Mouse (Mus musculus) layer of hippocampus, postnatal 14 days (tissue): Measurements from ENCODE around the gene Nlrc3. TPM values are rescaled to one million over a fixed set of nuclear protein-coding genes. Genes with fewer than 3 reads are reported as not detected.
A peak's percentile ranks its signal among the peaks of the same experiment; 100 is the strongest.

Source experiments
- DNase-seq, 2 experiments: peaks; one replicate each; pipeline ENCODE4 v3.0.0; 2021 to 2022; ENCODE audit warnings: low spot score in 2 of 2, mixed read lengths in 1 of 2
- microRNA-seq, 2 experiments: library from miRNA; unstranded; fragments of <30 nt; microRNA quantifications; one replicate each; pipeline ENCODE4 v1.2.0; 2021
- total RNA-seq, 2 experiments: library from RNA; stranded (reverse); gene quantifications; 2 replicates each; pipeline ENCODE4 v1.2.3; 2021

Gene Nlrc3
- total RNA-seq, 2 experiments from 2014 or later = 1.5 to 1.7 TPM

- DNase-seq = no peak
Measured at GRCm38 (mm10) chr16:3933536-3933935, 42.9 kb downstream of the Nlrc3 start.

GRCm38 (mm10) chr16:3929151-3929550, 47.3 kb downstream of the Nlrc3 start:
- DNase-seq = peak in 1 of 2 experiments; percentile 16

- no peak for DNase-seq
Measured at GRCm38 (mm10) chr16:3928582-3928981, 47.9 kb downstream of the Nlrc3 start.

- DNase-seq = no peak
Measured at GRCm38 (mm10) chr16:3923966-3924365, 52.5 kb downstream of the Nlrc3 start.

DNA sequence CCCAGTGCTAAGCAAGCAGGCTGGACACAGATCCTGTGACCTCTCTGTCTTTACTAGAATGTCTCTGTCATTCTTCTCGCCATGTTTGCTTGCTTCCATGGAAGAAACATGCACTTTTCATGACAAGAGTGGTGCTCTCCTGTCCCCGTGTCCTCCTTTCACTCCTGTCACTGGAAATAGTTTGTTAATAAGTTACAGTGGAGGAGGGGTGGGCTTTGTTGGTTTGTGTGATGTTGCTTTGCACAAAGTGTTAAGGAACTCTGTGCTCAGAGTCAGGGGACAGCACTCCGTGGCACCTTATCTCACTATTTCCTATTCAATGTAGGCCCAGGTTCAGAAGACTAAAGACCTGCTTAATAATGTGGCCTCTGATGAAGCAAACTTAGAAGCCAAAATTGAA, 52.9 kb downstream of the Nlrc3 start:
- DNase-seq = no peak

DNA sequence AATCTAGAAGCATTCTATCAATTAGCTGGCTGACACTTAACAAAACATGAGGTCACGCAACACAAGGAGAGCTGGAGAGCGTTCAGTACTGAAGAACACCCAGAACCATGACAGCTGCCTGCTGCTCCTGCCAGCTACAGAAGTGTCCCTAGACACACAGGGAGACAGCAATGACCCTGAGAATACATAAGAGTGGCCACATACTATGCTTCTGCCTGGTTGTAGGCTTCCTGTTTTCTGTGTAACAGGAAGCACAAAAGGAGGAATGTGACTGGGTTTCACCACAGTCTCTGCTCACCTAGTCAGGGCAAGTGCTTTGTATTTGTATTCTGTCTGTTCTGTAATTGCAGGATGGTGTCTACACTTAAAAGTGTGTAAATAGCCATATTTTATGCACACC, 55.7 kb downstream of the Nlrc3 start:
- DNase-seq = no peak

DNA sequence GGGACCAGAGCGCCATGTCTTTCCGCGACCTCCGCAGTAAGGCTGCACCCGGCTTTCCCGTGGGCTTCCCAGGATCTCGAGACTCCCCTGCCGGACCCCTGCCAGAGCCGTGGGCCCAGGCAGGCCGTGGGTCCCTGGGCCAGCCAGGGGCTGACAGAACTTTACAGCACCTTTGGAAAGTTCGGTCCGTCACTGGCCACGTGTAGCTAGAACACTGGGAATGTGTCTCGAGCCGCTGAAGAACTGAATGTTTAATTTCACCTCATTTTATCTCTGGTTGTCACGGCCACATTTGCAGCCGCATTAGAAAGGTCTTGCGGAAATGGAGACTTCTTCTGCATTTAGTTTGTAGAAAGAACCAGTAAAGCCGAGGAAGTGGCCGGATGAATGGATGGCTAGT, 67.3 kb downstream of the Nlrc3 start:
- no peak for DNase-seq

GRCm38 (mm10) chr16:3908537-3909111, 67.8 kb downstream of the Nlrc3 start, which contains the start of the genes 1700037C18Rik and Cluap1:
TSS of gene 1700037C18Rik (minus strand) at chr16:3908689.
TSS of gene Cluap1 (plus strand) at chr16:3908801.
- DNase-seq = peak; percentile 95 to 96

GRCm38 (mm10) chr16:3907471-3907870, 69.0 kb downstream of the Nlrc3 start:
- no peak for DNase-seq

GRCm38 (mm10) chr16:3896553-3896952, 79.9 kb downstream of the Nlrc3 start:
- DNase-seq = no peak

DNA sequence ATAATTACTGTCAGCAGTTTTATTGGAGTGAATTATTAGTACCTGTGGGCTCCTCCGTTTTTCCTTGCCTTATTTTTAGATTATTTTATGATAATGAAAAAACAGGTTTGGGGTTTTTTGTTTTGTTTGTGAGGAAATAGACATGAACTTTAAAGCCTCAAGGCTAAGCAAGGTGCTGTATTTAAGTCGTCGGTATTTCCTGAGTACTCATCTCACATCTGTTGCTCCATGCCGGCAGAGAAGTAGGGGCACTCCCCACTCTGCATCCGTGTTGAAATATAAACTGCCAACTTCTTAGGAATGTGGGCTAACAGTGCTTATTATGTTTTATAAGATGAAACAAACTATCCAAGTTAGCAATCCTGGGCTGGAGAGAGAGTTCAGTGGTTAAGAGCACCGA, 80.4 kb downstream of the Nlrc3 start:
- no peak for DNase-seq

DNA sequence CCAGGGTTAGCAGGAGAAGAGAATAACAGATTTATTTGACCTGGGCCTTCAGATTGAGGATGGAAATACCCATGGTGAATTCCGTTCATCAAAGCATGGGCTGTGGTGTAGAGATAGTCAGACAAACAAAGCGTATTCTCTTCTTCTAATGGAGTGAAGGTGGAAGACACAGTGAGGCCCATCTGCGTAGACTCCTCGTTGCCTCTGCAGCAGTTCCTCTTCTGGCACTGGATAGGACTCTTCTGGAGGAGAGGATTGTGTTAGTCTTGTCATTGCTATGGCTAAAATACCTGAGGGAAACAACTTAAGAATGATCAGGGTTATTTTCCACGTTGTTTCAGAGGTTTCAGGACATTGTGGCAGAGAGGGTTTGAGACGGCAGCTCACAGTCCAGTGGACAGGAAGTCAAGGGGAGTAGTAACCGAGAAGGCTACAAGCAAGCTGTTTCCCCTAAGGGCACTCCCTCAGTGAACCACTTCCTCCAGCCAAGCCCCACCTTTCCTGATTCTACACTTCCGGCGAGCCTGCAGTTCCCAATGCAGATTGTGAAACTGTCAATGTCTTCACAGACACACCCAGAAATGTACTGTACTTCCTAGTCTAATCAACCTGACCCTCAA, 81.1 kb downstream of the Nlrc3 start:
- no peak for DNase-seq

Small RNA genes lying within 50 kb of the gene (microRNA-seq; reads per million reads assigned to microRNA genes)
- gene Gm23493 = 0 reads per million in 2 experiments

Other genes starting within 250 kb of the Nlrc3 start
- 10 to 100 TPM; 18.1 TPM for gene Zfp263, start 232.5 kb downstream of the Nlrc3 start, total RNA-seq
- not detected for gene Olfr15, start 145.8 kb downstream of the Nlrc3 start, total RNA-seq
- gene Zfp174, start 129.4 kb downstream of the Nlrc3 start, total RNA-seq = 1 to 10 TPM; 4.8 to 5.0 TPM
- gene Naa60, start 104.3 kb downstream of the Nlrc3 start, total RNA-seq = 100 to 1,000 TPM in 1 of 2 experiments, 10 to 100 TPM in 1; 98.4 to 115 TPM
- gene Zfp597, start 92.1 kb downstream of the Nlrc3 start, total RNA-seq = 10 to 100 TPM; 20.0 to 24.1 TPM
- gene Gm20695, start 92.0 kb downstream of the Nlrc3 start, total RNA-seq = 1 to 10 TPM in 1 of 2 experiments, under 1 TPM in 1; 0.48 to 1.7 TPM
- 1 to 10 TPM; 4.5 to 5.3 TPM for gene 1700037C18Rik, start 67.9 kb downstream of the Nlrc3 start, total RNA-seq
- 10 to 100 TPM; 28.7 to 30.5 TPM for gene Cluap1, start 67.8 kb downstream of the Nlrc3 start, total RNA-seq
- 10 to 100 TPM; 45.8 to 57.8 TPM for gene Slx4, start 27.1 kb upstream of the Nlrc3 start, total RNA-seq
- not detected for gene Dnase1, start 60.3 kb upstream of the Nlrc3 start, total RNA-seq
- gene Trap1, start 101.2 kb upstream of the Nlrc3 start, total RNA-seq = 10 to 100 TPM; 66.5 to 67.3 TPM
- 10 to 100 TPM; 80.4 to 86.4 TPM for gene Crebbp, start 237.4 kb upstream of the Nlrc3 start, total RNA-seq